Mouse (Mus musculus): ENCODE measurements around the gene Gm45808. TPM values are rescaled to one million over a fixed set of nuclear protein-coding genes. Genes with fewer than 3 reads are reported as not detected.
"Not testable (repeated sequence)": the region's sequence is repeated elsewhere in the genome, so short reads cannot be mapped to it uniquely, and the experiment has no call there.

Gene Gm45808
- total RNA-seq, 2 experiments from 2014 or later: 1.5 to 2.0 TPM

DNA sequence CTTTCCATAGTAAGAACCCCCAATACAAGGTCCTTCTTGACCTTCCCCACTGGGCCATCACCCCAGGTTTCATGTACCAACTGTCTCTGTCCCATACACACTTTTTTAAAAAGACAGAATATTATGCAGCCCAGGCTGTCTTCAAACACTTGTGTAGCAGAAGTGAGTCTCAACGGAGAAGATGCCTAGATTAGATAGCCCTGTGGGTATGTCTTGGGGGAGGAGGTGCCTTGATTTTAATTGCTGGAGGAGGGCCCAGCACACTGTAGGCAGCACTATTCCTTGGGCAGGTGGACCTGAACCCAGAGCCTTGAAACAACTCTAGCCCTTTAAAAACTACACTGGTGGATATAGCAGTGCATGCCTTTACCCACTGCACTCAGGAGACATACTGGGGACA, 4.4 kb downstream of the Gm45808 start:
- Histone ChIP-seq H3K4me3 (no peak overlapping the region), H3K27ac (no peak overlapping the region)
- no peak for DNase-seq (ENCODE audit: extremely low spot score in 1 of 2, low spot score in 2 of 2)
- intact Hi-C loops (cut with DNase I): no loop called here
- TF ChIP-seq CTCF (IDR thresholded peaks at IDR 0.05): no peak

DNA sequence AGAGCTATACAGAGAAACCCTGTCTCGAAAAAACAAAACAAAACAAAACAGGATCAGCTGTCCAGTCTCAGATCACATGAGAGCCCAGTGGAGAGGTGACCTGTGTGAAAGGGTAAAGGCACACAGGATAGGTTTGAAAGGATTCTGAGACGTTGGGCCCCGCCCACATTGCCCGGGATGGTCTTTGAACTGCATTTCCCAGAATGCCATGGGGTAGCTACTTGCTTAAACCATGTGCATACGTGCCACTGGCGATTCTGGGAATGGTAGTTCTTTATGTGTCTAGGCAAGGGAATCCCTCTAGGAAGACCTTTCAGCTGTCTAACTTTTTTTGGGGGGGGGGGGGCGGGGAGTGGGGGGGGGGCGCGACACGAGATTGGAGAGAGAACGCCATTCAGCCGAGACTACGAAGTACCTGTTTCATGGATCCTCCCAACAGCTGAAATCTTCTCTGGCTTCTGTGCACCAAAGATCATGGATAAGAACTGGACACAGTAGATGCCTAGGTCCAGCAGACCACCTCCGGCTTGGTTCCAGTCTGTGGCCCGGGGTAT, 5.2 kb downstream of the Gm45808 start, which contains the start of gene Tulp2:
TSS of gene Tulp2 (plus strand) at position 504 of the 554 bp plus-strand sequence.
- peak; percentile 64 for DNase-seq (ENCODE audit: extremely low spot score in 1 of 2, low spot score in 2 of 2)
- H3K4me3 ChIP-seq: no peak within 1 kb of the TSS
- TF ChIP-seq CTCF (IDR thresholded peaks at IDR 0.05): no peak
- H3K27ac ChIP-seq: no peak within 1 kb of the TSS
- intact Hi-C loops (cut with DNase I): no loop called here

DNA sequence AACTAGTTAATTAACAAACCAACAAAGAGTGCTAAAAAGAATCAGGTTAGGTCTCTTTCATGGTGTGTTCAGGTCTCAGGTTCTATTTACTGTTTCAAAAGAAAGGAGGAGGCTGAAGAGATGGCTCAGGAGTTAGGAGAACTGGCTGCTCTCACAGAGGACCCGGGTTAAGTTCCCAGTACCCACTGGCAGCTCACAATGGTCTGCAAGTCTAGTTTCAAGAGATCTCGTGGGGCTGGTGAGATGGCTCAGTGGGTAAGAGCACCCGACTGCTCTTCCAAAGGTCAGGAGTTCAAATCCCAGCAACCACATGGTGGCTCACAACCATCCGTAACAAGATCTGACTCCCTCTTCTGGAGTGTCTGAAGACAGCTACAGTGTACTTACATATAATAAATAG, 6.3 kb downstream of the Gm45808 start:
- H3K27ac ChIP-seq; H3K4me3 ChIP-seq; DNase-seq (ENCODE audit: extremely low spot score in 1 of 2, low spot score in 2 of 2); intact Hi-C loops (cut with DNase I): not testable (repeated sequence)

DNA sequence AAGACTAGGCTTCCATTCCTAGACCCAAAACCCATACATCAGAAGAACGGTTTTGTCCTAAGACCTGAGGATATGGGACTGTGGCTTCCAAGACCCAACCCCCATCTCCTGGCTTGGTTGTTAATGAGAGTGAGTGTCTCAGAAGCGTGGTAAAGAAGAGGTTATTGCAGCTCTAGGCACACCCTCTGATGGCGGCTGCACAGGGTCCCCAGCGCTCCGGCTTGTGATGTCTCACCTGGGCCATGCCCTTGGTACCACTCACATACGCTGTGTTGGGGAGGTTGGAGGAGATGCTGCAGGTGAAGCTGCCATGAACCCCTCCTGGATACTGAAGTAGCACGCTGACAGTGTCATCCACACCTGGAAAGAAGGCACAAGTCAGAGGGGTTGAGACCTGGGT, 7.8 kb downstream of the Gm45808 start:
- Histone ChIP-seq H3K27ac (no peak overlapping the region), H3K4me3 (no peak overlapping the region)
- intact Hi-C loops (cut with DNase I): loop anchor here (5.0 kb wide), 1 partner anchor 44 kb away; no protein-coding TSS in a partner anchor
- TF ChIP-seq CTCF (IDR thresholded peaks at IDR 0.05): no peak
- DNase-seq (ENCODE audit: extremely low spot score in 1 of 2, low spot score in 2 of 2): no peak

DNA sequence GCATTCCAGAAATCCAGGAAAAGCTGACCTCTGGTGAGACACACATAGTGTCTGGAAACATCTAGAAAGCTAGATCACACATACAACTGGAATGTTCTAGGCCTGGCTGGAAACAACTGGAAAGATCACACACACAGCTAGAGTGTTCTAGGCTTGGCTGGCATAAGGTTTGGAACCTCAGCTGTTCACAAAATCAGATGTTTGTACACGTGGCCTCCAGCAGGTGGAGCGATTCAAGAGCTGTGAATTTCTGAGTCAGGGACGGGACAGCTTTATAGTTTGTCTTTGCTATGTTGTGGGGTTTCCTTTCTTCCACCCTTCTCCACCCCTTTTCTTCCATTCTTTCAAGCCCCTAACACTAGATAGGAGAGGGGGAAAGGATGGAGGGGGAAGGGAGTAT, 9.6 kb downstream of the Gm45808 start:
- peak; percentile 65 for TF ChIP-seq CTCF (IDR thresholded peaks at IDR 0.05)
- intact Hi-C loops (cut with DNase I): loop anchor here (2.0 to 5.0 kb wide), 2 partner anchors 45 to 84 kb away; no protein-coding TSS in a partner anchor
- DNase-seq (ENCODE audit: extremely low spot score in 1 of 2, low spot score in 2 of 2): peak; percentile 52 to 61
- Histone ChIP-seq H3K27ac (no peak overlapping the region), H3K4me3 (no peak overlapping the region)

DNA sequence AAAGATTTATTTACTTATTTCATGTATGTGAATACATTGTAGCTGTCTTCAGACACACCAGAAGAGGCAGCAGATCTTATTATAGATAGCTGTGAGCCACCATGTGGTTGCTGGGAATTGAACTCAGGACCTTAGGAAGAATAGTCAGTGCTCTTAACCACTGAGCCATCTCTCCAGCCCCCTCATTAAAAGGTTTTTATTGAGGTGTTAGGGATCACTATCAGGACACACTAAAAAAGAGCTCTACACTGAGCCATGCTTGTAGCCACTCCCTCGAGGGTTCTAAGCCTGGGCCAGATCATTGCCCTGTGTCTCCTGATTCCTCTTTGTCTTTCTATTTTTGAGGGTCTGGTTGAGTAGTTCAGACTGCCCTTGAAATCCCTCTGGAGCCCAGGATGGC, 10.2 kb downstream of the Gm45808 start:
- intact Hi-C loops (cut with DNase I): loop anchor here (2.0 to 5.0 kb wide), 2 partner anchors 46 to 84 kb away; no protein-coding TSS in a partner anchor
- DNase-seq (ENCODE audit: extremely low spot score in 1 of 2, low spot score in 2 of 2): no peak
- H3K27ac ChIP-seq: no peak overlapping the region
- no peak overlapping the region for H3K4me3 ChIP-seq
- TF ChIP-seq CTCF (IDR thresholded peaks at IDR 0.05): no peak

DNA sequence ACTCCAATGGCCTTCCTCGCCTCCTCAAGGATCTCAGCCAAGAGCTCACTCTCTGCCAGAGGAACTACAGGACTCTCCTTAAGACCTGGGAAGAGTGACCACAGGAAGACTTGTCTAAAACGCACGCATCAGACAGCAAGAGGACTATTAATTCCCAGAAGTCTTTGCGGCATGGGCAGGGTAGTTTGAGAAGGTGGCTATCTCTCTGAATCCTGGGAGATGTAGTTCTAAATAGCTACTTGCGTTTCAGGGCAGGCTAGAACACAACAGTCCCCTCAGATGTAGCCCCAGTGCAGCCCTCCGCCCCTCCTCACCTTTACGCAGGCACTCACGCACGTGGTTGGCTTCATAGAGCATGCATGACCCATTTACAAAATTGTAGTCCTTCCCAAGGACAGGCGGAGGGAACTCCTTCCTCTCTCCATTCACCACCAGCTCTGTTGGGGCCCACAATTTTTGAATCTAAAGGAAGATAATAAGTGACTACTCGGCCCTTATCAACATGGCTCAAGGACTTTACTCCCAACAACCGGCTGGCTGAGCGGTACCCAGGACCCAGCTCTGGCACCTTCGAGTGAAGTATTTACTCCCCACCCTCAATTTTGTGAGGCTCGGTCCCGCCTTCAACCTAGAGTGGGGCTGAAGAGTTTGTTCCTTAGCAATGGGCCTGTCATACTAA, 11.2 kb downstream of the Gm45808 start:
- intact Hi-C loops (cut with DNase I): loop anchor here (5.0 kb wide), 1 partner anchor 47 kb away; no protein-coding TSS in a partner anchor
- Histone ChIP-seq H3K27ac (peak overlapping the region; percentile 66), H3K4me3 (peak overlapping the region; percentile 29; the same call in 1 of the 2 replicates)
- no peak for DNase-seq (ENCODE audit: extremely low spot score in 1 of 2, low spot score in 2 of 2)
- no peak for TF ChIP-seq CTCF (IDR thresholded peaks at IDR 0.05)

DNA sequence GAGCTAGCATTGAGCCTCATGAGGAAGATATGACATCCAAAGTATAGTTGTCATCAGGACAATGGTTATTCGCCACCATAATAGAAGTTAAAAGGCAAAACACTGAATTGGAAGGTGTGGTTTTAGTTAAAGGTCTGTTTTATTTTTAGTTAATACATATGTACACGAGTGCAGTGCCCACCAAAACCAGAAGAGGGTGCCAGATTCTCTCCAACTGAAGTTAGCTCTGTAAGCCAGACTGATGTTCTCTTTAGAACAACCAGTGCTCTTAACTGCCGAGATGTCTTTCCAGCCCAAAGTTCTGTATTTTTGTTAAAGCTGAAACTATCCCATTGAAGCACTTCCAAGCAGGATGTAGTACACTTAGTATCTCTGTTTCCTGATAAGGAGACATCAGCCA, 15.7 kb downstream of the Gm45808 start:
- DNase-seq (ENCODE audit: extremely low spot score in 1 of 2, low spot score in 2 of 2): peak; percentile 65 to 73
- peak; percentile 94 for TF ChIP-seq CTCF (IDR thresholded peaks at IDR 0.05)
- no peak overlapping the region for H3K27ac ChIP-seq
- intact Hi-C loops (cut with DNase I): no loop called here
- no peak overlapping the region for H3K4me3 ChIP-seq

DNA sequence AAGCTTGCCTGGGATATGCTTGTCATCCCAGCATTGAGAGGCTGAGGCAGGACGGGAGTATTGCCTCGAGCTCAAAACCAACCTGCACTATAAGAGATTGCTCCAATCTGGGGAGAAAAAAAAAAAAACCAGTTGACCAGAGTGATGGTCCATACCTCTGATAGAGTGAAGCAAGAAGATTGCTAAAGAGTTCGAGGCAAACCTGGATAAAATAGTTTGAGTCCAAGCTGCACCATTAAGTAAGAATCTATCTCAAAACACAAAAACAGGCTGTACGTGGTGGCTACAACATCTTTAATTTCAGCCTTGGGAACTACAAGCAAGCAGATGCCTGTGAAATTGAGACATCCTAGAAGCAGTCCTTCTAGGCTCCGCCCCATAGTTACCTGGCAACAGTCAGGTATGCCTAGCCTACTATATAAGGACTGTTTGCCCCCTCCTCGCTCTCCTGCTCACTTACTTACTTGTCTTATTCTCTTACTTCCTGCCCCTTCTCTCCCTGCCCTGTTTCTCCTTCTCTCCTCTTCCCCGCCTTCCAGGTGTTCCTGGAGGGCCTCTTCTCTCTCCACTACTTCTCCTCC, 19.4 kb downstream of the Gm45808 start:
- H3K4me3 ChIP-seq: peak overlapping the region; percentile 96
- no peak for TF ChIP-seq CTCF (IDR thresholded peaks at IDR 0.05)
- peak overlapping the region; percentile 81 for H3K27ac ChIP-seq
- no peak for DNase-seq (ENCODE audit: extremely low spot score in 1 of 2, low spot score in 2 of 2)
- intact Hi-C loops (cut with DNase I): loop anchor here (2.0 to 5.0 kb wide), 2 partner anchors 122 to 215 kb away; partner anchors contain the start of gene Ntn5

DNA sequence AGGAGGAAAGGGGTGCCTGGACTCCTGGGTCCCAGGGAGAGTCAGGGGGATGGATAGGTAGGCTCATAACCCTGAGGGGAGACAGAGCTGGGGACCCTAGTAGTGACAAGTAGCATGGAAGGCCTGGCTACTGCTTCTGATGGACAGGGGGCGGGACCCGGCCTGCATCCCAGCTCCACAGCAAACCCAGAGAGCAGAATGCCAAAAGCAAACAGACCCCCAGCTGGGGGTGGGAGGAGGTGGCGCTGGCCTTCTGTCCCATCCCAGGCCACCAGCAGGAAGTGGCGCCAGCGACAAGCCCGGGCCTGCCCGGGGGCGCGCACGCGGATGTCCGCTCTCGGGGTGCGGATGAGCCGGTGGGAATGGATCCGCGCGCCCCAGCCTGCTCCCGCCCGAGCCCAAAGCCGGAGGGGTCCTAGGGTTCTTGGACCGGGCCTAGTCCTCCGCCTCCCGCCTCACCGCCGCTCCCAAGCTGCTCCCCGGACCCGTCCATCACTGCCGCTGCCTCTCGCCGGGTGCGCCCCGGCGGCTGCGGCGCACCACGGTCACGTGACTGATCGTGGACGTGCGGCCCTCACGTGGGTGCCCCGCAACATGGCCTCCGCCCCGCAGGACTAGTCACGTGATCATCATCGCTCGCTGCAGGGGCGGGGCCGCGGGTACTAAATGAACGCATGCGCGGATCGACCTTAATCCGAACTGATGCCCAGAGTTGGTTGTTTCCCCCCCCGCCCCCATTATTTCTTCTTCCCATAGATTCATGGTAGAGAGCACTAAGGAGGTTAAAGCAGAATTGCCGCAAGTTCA, 20.1 kb downstream of the Gm45808 start, which contains the start of gene Bax:
TSS of gene Bax (minus strand) at position 616 of the 807 bp plus-strand sequence.
- peak; percentile 95 to 97 for DNase-seq (ENCODE audit: extremely low spot score in 1 of 2, low spot score in 2 of 2)
- intact Hi-C loops (cut with DNase I): loop anchor here (2.0 to 5.0 kb wide), 2 partner anchors 122 to 216 kb away; partner anchors contain the start of gene Ntn5

DNA sequence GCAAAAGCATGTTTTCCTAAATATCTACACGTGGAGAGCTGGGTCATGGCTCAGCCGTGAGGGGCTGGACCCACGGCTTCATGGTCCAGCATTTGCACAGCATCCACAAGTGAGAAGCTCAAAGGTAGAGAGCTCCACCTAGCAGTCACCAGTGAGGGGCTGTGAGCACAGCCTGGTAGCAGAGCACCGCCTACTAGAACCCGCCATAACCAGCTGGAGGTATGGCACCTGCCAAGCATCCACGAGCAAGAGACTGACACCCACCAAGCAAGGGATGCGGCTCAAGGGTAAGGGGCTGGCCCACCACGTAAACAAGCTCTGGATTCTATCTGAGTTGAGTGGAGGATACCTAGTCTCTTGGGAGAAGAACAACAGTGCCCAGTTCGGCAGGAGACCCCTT, 21.1 kb downstream of the Gm45808 start:
- DNase-seq (ENCODE audit: extremely low spot score in 1 of 2, low spot score in 2 of 2): no peak
- peak overlapping the region; percentile 81; the same call in 1 of the 2 replicates for H3K27ac ChIP-seq
- intact Hi-C loops (cut with DNase I): loop anchor here (5.0 kb wide), 1 partner anchor 217 kb away; the partner anchor contains the start of gene Ntn5
- TF ChIP-seq CTCF (IDR thresholded peaks at IDR 0.05): no peak; the same call in 1 of the 2 replicates
- H3K4me3 ChIP-seq: peak overlapping the region; percentile 96

More for the DNA sequence above, 20.1 kb downstream of the Gm45808 start, which contains the start of gene Bax:
- Histone ChIP-seq H3K4me3 (peak within 1 kb of the TSS; percentile 96), H3K27ac (peak within 1 kb of the TSS; percentile 81)
- TF ChIP-seq CTCF (IDR thresholded peaks at IDR 0.05): no peak; the same call in 1 of the 2 replicates
